Mouse (Mus musculus): Measurements from ENCODE around the gene Rps6ka6. TPM values are rescaled to one million over a fixed set of nuclear protein-coding genes. Genes with fewer than 3 reads are reported as not detected.

Rps6ka6 gene
- polyA plus RNA-seq, 1 experiment from 2014 or later: 44.3 TPM

- no peak overlapping the region for H3K27ac ChIP-seq (ENCODE audit: low read length)
- no peak overlapping the region for H3K9ac ChIP-seq (ENCODE audit: low read depth, low read length)
- ATAC-seq: no peak
- no peaks in the 10 kb centered on the region for H3K27me3 ChIP-seq (ENCODE audit: control insufficient read depth, insufficient read depth, low read depth, low read length)
- no peaks in the 10 kb centered on the region for H3K9me3 ChIP-seq (replicated peaks; ENCODE audit: control insufficient read depth, low read length, poor library complexity, severe bottlenecking)
- H3K4me1 ChIP-seq (ENCODE audit: control insufficient read depth, insufficient read depth, low read length): no peaks in the 10 kb centered on the region
- H3K36me3 ChIP-seq (ENCODE audit: control insufficient read depth, insufficient read depth, low read length): no peaks in the 10 kb centered on the region
- no peak overlapping the region for H3K4me2 ChIP-seq (ENCODE audit: low read length)
- WGBS: 91% methylated on average over 4 of the region's 4 CpGs
- H3K4me3 ChIP-seq (ENCODE audit: low read depth, low read length): no peak overlapping the region
Observed at GRCm38 (mm10) chrX:111414775-111415174, 123.0 kb downstream of the Rps6ka6 start.

- no peaks in the 10 kb centered on the region for H3K9me3 ChIP-seq (replicated peaks; ENCODE audit: control insufficient read depth, low read length, poor library complexity, severe bottlenecking)
- H3K27ac ChIP-seq (ENCODE audit: low read length): no peak overlapping the region
- H3K4me1 ChIP-seq (ENCODE audit: control insufficient read depth, insufficient read depth, low read length): no peaks in the 10 kb centered on the region
- ATAC-seq: no peak
- H3K4me2 ChIP-seq (ENCODE audit: low read length): no peak overlapping the region
- H3K4me3 ChIP-seq (ENCODE audit: low read depth, low read length): no peak overlapping the region
- H3K27me3 ChIP-seq (ENCODE audit: control insufficient read depth, insufficient read depth, low read depth, low read length): no peaks in the 10 kb centered on the region
- no peak overlapping the region for H3K9ac ChIP-seq (ENCODE audit: low read depth, low read length)
- WGBS: 95% methylated on average over 2 of the region's 2 CpGs
- H3K36me3 ChIP-seq (ENCODE audit: control insufficient read depth, insufficient read depth, low read length): no peaks in the 10 kb centered on the region
Observed at GRCm38 (mm10) chrX:111404816-111405215, 132.9 kb downstream of the Rps6ka6 start.

GRCm38 (mm10) chrX:111377020-111377419 is 160.7 kb downstream of the Rps6ka6 start:
- Histone ChIP-seq H3K9me3 (replicated peaks; ENCODE audit: control insufficient read depth, low read length, poor library complexity, severe bottlenecking) (no peaks in the 10 kb centered on the region), H3K36me3 (ENCODE audit: control insufficient read depth, insufficient read depth, low read length) (no peaks in the 10 kb centered on the region), H3K9ac (ENCODE audit: low read depth, low read length) (no peak overlapping the region), H3K4me2 (ENCODE audit: low read length) (no peak overlapping the region), H3K4me3 (ENCODE audit: low read depth, low read length) (no peak overlapping the region), H3K27me3 (ENCODE audit: control insufficient read depth, insufficient read depth, low read depth, low read length) (no peaks in the 10 kb centered on the region), H3K4me1 (ENCODE audit: control insufficient read depth, insufficient read depth, low read length) (no peaks in the 10 kb centered on the region), H3K27ac (ENCODE audit: low read length) (no peak overlapping the region)
- 79% methylated on average over 5 of the region's 5 CpGs for WGBS
- no peak for ATAC-seq

GRCm38 (mm10) chrX:111374177-111374576 is 163.6 kb downstream of the Rps6ka6 start:
- H3K9ac ChIP-seq (ENCODE audit: low read depth, low read length): no peak overlapping the region
- H3K36me3 ChIP-seq (ENCODE audit: control insufficient read depth, insufficient read depth, low read length): no peaks in the 10 kb centered on the region
- no peaks in the 10 kb centered on the region for H3K9me3 ChIP-seq (replicated peaks; ENCODE audit: control insufficient read depth, low read length, poor library complexity, severe bottlenecking)
- H3K4me1 ChIP-seq (ENCODE audit: control insufficient read depth, insufficient read depth, low read length): no peaks in the 10 kb centered on the region
- no peak for ATAC-seq
- H3K4me3 ChIP-seq (ENCODE audit: low read depth, low read length): no peak overlapping the region
- H3K4me2 ChIP-seq (ENCODE audit: low read length): no peak overlapping the region
- 56% methylated on average over 1 of the region's 1 CpGs for WGBS
- no peaks in the 10 kb centered on the region for H3K27me3 ChIP-seq (ENCODE audit: control insufficient read depth, insufficient read depth, low read depth, low read length)
- no peak overlapping the region for H3K27ac ChIP-seq (ENCODE audit: low read length)

Other genes with a start within 250 kb of the Rps6ka6 start
- gene Hdx, start 159.1 kb upstream of the Rps6ka6 start, polyA plus RNA-seq (2015; fragmentation: Nextera tagmentation; extraction: Ambion mirVana): 1.6 and 1.9 TPM in 2 replicates